Mouse (Mus musculus): Measurements from ENCODE around the gene Gm5148. TPM values are rescaled to one million over a fixed set of nuclear protein-coding genes. Genes with fewer than 3 reads are reported as not detected.
A peak's percentile ranks its signal among the peaks of the same experiment; 100 is the strongest.

Gene Gm5148
- total RNA-seq (2014; rRNA removed) (13.3 and 15.7 TPM in 2 replicates), polyA plus RNA-seq (2015; fragmentation: Nextera tagmentation; extraction: Ambion mirVana) (17.5 and 17.8 TPM in 2 replicates)

DNA sequence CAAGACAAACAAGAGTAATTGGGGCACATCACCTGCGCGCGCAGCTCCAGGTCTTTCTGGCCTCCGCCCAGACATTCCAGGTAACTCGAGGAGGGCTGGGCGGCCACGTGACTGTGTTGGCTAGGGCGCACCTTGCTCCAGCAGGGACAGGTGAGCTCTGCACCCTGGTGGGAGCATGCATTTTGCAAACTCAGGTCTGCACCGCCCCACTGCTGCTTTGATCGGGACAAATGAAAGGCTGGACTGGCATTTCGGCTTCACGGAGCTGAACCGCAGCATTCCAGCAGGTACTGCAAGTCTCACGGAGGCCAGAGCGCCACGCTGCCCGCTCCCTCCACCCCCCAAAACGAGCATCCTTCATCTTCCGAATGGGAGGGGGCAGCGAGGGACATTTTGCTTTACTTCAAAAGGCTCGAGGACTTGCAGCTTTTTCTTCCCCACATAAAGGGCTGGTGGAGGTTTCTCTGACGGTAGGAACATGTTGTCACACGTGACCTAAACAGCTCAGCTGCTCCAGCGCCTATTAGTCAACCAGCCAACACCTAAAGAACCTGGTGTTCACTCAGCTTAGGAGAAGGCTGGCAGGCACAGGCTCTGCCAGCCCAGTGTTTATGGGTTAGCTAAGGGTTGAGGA is at the start of gene Gm5148:
Gene Gm5148, minus strand, starts transcription at position 320 of the 634 bp plus-strand sequence.
- Histone ChIP-seq H3K9ac (replicated peaks; ENCODE audit: low read length, poor library complexity, severe bottlenecking) (peak within 1 kb of the TSS; percentile 64), H3K4me3 (ENCODE audit: low read depth, low read length) (peak within 1 kb of the TSS; percentile 47), H3K4me2 (ENCODE audit: low read depth, low read length, poor library complexity, severe bottlenecking) (peak within 1 kb of the TSS; percentile 81), H3K9me3 (ENCODE audit: low read length) (no peaks in the 10 kb centered on the region), H3K27ac (ENCODE audit: low read depth, low read length) (peak within 1 kb of the TSS; percentile 74), H3K36me3 (ENCODE audit: insufficient read depth, low read length) (no peaks in the 10 kb centered on the region), H3K27me3 (ENCODE audit: insufficient read depth, low read length) (no peaks in the 10 kb centered on the region), H3K4me1 (ENCODE audit: insufficient read depth, low read length) (no peaks in the 10 kb centered on the region)
- WGBS: 2% methylated on average over 24 of the region's 24 CpGs
- ATAC-seq (ENCODE audit: low FRiP score) (peak; percentile 91), DNase-seq (ENCODE audit: low spot score) (peak; percentile 81)
- TF ChIP-seq CTCF (IDR thresholded peaks at IDR 0.05): peak; percentile 53

DNA sequence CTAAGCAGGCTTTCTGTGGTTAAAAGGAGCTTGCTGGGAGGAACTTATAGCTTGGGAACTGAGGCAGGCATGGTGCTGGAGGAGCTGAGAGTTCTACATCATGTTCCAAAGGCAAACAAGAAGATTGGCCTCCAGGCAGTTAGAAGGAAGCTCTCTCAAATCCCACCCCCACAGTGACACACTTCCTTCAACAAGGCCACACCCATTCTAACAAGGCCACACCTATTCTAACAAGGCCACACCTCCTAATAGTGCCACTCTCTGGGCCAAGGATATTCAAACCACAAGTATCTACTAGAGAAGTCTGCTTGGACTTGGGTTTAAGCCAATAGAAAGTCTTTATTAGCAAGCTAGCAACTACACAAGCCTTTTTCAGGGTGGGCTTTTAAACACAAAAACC is 46.7 kb upstream of the Gm5148 start:
- H3K9me3 ChIP-seq (ENCODE audit: low read length): no peaks in the 10 kb centered on the region
- H3K36me3 ChIP-seq (ENCODE audit: insufficient read depth, low read length): no peaks in the 10 kb centered on the region
- no peak overlapping the region for H3K4me2 ChIP-seq (ENCODE audit: low read depth, low read length, poor library complexity, severe bottlenecking)
- no peak for DNase-seq (ENCODE audit: low spot score)
- no peak overlapping the region for H3K27ac ChIP-seq (ENCODE audit: low read depth, low read length)
- no peaks in the 10 kb centered on the region for H3K27me3 ChIP-seq (ENCODE audit: insufficient read depth, low read length)
- H3K4me1 ChIP-seq (ENCODE audit: insufficient read depth, low read length): peaks cover 16% of the 10 kb centered on the region
- no peak for ATAC-seq (ENCODE audit: low FRiP score)
- no peak overlapping the region for H3K4me3 ChIP-seq (ENCODE audit: low read depth, low read length)
- no peak for TF ChIP-seq CTCF (IDR thresholded peaks at IDR 0.05)
- H3K9ac ChIP-seq (replicated peaks; ENCODE audit: low read length, poor library complexity, severe bottlenecking): no peak overlapping the region

DNA sequence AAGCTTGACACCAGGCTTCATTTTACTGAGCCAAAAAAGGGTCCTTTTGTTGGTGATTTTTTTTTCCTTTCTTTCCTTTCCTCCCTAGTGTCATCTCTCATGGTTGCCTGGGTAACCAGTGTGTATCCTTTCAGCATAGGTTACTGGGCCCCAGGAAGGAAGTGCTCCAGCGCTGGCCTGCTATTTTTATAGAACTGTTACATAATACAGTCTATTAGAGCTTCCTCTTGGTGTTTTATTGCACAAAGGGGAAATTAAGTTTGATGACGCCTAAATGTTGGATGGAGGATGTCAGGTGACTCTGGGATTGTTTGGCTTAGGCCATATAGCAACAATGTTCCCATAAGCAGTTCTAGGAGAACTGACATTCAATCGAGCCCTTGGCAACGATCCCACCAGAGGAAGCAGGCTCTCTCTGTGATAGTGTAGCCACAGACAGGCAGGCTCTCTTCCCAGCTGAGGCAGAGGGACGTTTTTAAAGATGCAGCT is 45.0 kb upstream of the Gm5148 start:
- H3K36me3 ChIP-seq (ENCODE audit: insufficient read depth, low read length): no peaks in the 10 kb centered on the region
- no peak overlapping the region for H3K4me3 ChIP-seq (ENCODE audit: low read depth, low read length)
- 3% methylated on average over 5 of the region's 5 CpGs for WGBS
- no peaks in the 10 kb centered on the region for H3K27me3 ChIP-seq (ENCODE audit: insufficient read depth, low read length)
- no peaks in the 10 kb centered on the region for H3K9me3 ChIP-seq (ENCODE audit: low read length)
- ATAC-seq (ENCODE audit: low FRiP score): peak; percentile 86
- peaks cover 16% of the 10 kb centered on the region for H3K4me1 ChIP-seq (ENCODE audit: insufficient read depth, low read length)
- peak overlapping the region; percentile 5; the same call in 1 of the 2 replicates for H3K9ac ChIP-seq (replicated peaks; ENCODE audit: low read length, poor library complexity, severe bottlenecking)
- H3K4me2 ChIP-seq (ENCODE audit: low read depth, low read length, poor library complexity, severe bottlenecking): peak overlapping the region; percentile 20; the same call in 1 of the 2 replicates
- peak overlapping the region; percentile 75 for H3K27ac ChIP-seq (ENCODE audit: low read depth, low read length)
- peak; percentile 84 for DNase-seq (ENCODE audit: low spot score)
- no peak for TF ChIP-seq CTCF (IDR thresholded peaks at IDR 0.05)

DNA sequence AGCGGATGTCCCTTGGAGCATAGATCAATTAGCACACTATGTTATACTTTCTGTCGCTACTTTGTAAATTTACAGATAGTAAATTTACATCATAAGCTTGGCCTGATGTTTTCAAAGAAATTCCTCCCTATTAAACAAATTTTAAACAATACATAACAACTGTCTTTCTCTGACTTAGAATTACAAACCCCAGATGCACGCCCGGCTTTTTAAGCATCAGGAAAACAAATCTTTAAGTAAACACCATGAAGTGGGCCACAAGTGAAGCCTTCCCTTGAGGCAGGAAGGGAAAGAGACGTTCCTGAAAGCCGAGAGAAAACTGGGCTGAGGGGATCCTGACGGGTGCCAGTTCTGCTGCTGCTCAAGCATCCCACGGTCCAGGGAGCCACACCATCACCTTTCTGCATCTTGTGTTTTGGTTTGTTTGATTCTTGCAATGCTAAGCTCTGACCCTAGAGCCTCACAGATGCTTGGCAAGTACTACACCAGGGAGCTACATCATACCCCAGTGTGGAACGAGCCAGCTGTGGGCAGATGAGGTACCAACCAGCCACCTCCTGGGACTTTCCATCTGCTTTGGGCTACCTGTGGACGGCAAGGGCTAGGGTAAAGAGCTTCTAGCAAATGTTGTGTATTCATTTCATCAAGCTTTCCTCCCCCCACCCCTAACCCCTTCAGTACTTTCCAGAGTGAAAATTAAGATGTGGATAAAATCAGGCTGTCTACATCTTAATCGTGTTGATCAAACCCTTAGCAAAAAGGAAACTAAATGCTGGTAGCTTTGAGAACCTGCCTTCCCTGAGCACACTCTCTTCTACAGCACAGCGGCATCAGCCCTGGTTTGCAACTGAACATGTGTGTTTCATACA is 43.1 kb upstream of the Gm5148 start:
- Histone ChIP-seq H3K4me1 (ENCODE audit: insufficient read depth, low read length) (peaks cover 16% of the 10 kb centered on the region), H3K27ac (ENCODE audit: low read depth, low read length) (no peak overlapping the region), H3K36me3 (ENCODE audit: insufficient read depth, low read length) (no peaks in the 10 kb centered on the region), H3K4me3 (ENCODE audit: low read depth, low read length) (no peak overlapping the region), H3K4me2 (ENCODE audit: low read depth, low read length, poor library complexity, severe bottlenecking) (no peak overlapping the region), H3K27me3 (ENCODE audit: insufficient read depth, low read length) (no peaks in the 10 kb centered on the region), H3K9me3 (ENCODE audit: low read length) (no peaks in the 10 kb centered on the region), H3K9ac (replicated peaks; ENCODE audit: low read length, poor library complexity, severe bottlenecking) (no peak overlapping the region)
- ATAC-seq (ENCODE audit: low FRiP score) (no peak), DNase-seq (ENCODE audit: low spot score) (no peak)
- TF ChIP-seq CTCF (IDR thresholded peaks at IDR 0.05): no peak
- 67% methylated on average over 12 of the region's 12 CpGs for WGBS

DNA sequence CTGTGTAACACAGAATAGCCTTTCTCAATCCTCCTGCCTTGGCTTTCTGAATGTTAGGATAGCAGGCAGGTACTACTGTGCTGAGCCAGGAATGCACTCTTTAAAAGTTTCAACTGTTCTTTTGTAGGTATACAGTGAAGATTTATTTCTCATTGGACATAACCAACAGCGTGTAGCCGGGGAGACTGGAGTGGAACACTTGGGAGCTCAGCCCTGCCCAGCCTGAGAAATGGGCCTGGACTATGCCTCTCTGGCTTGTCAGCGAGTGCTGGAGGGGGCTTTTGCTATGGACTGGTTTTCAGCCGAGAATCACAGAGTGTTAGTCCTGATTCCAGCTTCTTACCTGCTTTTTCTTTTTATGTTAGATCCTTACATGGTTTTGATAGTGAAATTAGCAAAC is 42.3 kb upstream of the Gm5148 start:
- WGBS: 66% methylated on average over 4 of the region's 4 CpGs
- H3K9ac ChIP-seq (replicated peaks; ENCODE audit: low read length, poor library complexity, severe bottlenecking): no peak overlapping the region
- H3K4me3 ChIP-seq (ENCODE audit: low read depth, low read length): no peak overlapping the region
- no peak for TF ChIP-seq CTCF (IDR thresholded peaks at IDR 0.05)
- no peaks in the 10 kb centered on the region for H3K27me3 ChIP-seq (ENCODE audit: insufficient read depth, low read length)
- no peak for ATAC-seq (ENCODE audit: low FRiP score)
- no peaks in the 10 kb centered on the region for H3K36me3 ChIP-seq (ENCODE audit: insufficient read depth, low read length)
- no peaks in the 10 kb centered on the region for H3K9me3 ChIP-seq (ENCODE audit: low read length)
- H3K4me1 ChIP-seq (ENCODE audit: insufficient read depth, low read length): peaks cover 16% of the 10 kb centered on the region
- no peak for DNase-seq (ENCODE audit: low spot score)
- no peak overlapping the region for H3K27ac ChIP-seq (ENCODE audit: low read depth, low read length)
- no peak overlapping the region for H3K4me2 ChIP-seq (ENCODE audit: low read depth, low read length, poor library complexity, severe bottlenecking)

DNA sequence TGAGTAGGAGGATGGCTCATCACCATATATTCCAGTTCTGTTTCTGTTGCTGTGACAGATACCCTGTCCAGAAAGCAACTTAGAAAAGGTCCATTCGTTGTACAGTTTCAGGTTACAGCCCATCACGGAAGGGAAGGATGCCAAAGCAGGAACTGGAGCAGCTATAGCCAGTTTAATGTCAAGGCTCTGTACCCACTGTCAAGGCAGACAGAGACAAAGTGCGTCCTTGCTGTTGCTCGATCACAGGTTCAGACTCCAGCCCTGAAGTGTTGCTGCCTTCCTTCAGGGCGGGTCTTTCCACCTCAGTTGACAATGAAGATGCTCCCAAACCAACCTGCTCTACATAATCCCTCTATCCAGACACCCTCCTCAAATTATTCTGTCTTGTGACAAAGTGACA is 41.7 kb upstream of the Gm5148 start:
- ATAC-seq (ENCODE audit: low FRiP score) (no peak), DNase-seq (ENCODE audit: low spot score) (no peak)
- H3K36me3 ChIP-seq (ENCODE audit: insufficient read depth, low read length): no peaks in the 10 kb centered on the region
- no peak for TF ChIP-seq CTCF (IDR thresholded peaks at IDR 0.05)
- H3K9me3 ChIP-seq (ENCODE audit: low read length): no peaks in the 10 kb centered on the region
- H3K27ac ChIP-seq (ENCODE audit: low read depth, low read length): no peak overlapping the region
- H3K27me3 ChIP-seq (ENCODE audit: insufficient read depth, low read length): no peaks in the 10 kb centered on the region
- no peak overlapping the region for H3K4me2 ChIP-seq (ENCODE audit: low read depth, low read length, poor library complexity, severe bottlenecking)
- H3K4me1 ChIP-seq (ENCODE audit: insufficient read depth, low read length): peaks cover 16% of the 10 kb centered on the region
- no peak overlapping the region for H3K4me3 ChIP-seq (ENCODE audit: low read depth, low read length)
- no peak overlapping the region for H3K9ac ChIP-seq (replicated peaks; ENCODE audit: low read length, poor library complexity, severe bottlenecking)
- 87% methylated on average over 5 of the region's 5 CpGs for WGBS

All from midbrain, postnatal 0 days (tissue).